Mouse (Mus musculus) stomach, embryonic 16.5 days (tissue): ENCODE measurements around the gene Tshz2. TPM values are rescaled to one million over a fixed set of nuclear protein-coding genes. Genes with fewer than 3 reads are reported as not detected.
A peak's percentile ranks its signal among the peaks of the same experiment; 100 is the strongest.

Experiments used
- ATAC-seq: fragments of 200-750 bp; cut with Nextera tagmentation; 2 replicates; pipeline ENCODE4 v1.8.0; 2017; ENCODE audit warnings: moderate number of reproducible peaks, moderate TSS enrichment; ENCODE audit not compliant: insufficient read depth, low FRiP score
- H3K27ac ChIP-seq: fragments of 300-500 bp; sonication (generic); 2 replicates; pipeline ENCODE4 v1.5.1; 2014; ENCODE audit warnings: low read length
- H3K27me3 ChIP-seq: fragments of 300-500 bp; sonication (generic); 2 replicates; pipeline ENCODE4 v1.6.1; 2014; ENCODE audit warnings: low read length, control low read depth, mixed read lengths; ENCODE audit not compliant: control insufficient read depth, insufficient read depth
- H3K36me3 ChIP-seq: fragments of 300-500 bp; sonication (generic); 2 replicates; pipeline ENCODE4 v1.6.1; 2014; ENCODE audit warnings: low read length; ENCODE audit not compliant: control insufficient read depth, insufficient read depth
- H3K4me1 ChIP-seq: fragments of 300-500 bp; sonication (generic); 2 replicates; pipeline ENCODE4 v1.6.1; 2014; ENCODE audit warnings: low read length, control low read depth, mixed read lengths; ENCODE audit not compliant: control insufficient read depth, insufficient read depth
- H3K4me2 ChIP-seq: fragments of 300-500 bp; sonication (generic); 2 replicates; pipeline ENCODE4 v1.6.1; 2014; ENCODE audit warnings: low read depth, low read length, mixed read lengths
- H3K4me3 ChIP-seq: fragments of 300-500 bp; sonication (generic); replicated peaks from 2 replicates; pipeline ENCODE4 v1.5.1; 2014; ENCODE audit warnings: mild to moderate bottlenecking, low read length
- H3K9ac ChIP-seq: fragments of 300-500 bp; sonication (generic); 2 replicates; pipeline ENCODE4 v1.6.1; 2014; ENCODE audit warnings: low read length
- H3K9me3 ChIP-seq: fragments of 300-500 bp; sonication (generic); replicated peaks from 2 replicates; pipeline ENCODE4 v1.6.1; 2016; ENCODE audit warnings: low read length, control low read depth; ENCODE audit not compliant: control insufficient read depth
- whole genome bisulfite sequencing: fragments of 180-500 bp; shearing (Covaris S2); extraction: QIAGEN DNeasy Blood & Tissue Kit; methylation state at CpG from one replicate; pipeline ENCODE4 v1.1.7; 2014; 5-methylcytosine and 5-hydroxymethylcytosine counted together
- polyA plus RNA-seq: library from polyadenylated mRNA; unstranded; fragments of >200 nt; fragmentation: Nextera tagmentation; extraction: Ambion mirVana; gene quantifications from 2 replicates; pipeline ENCODE4 v1.2.1, GENCODE M21; 2015

Gene Tshz2
- polyA plus RNA-seq, 1 experiment from 2014 or later, result 13.5 TPM

DNA sequence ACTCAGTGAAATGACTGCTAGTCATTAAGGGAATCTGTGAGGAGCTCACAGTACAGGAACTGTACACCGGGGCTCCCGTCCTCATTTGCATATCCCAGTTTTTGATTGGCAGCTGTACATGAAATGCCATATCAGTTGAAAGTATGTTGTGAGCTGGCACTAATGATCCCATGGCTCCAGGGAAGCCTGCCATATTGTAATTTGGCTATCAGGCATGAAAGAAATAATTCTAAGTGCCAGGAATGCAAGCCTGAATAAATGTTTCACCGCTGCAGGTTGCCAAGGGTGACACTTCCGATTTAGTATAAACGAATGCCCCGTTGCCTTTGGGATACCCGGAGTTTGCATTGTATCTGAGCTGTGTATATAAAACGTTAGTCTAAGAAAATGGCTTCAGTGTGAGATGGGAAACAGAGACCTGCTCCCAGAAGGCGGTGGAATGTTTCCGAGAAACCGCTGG is 366.1 kb downstream of the Tshz2 start:
- Histone ChIP-seq H3K27me3 (peaks cover 4% of the 10 kb centered on the region; the same call in 1 of the 2 replicates), H3K36me3 (no peaks in the 10 kb centered on the region), H3K4me2 (peak overlapping the region; percentile 13; the same call in 1 of the 2 replicates), H3K4me1 (peaks cover 39% of the 10 kb centered on the region), H3K4me3 (no peak overlapping the region), H3K9me3 (no peaks in the 10 kb centered on the region), H3K9ac (no peak overlapping the region), H3K27ac (peak overlapping the region; percentile 34; the same call in 1 of the 2 replicates)
- 34% methylated on average over 11 of the region's 11 CpGs for WGBS
- ATAC-seq, result no peak

DNA sequence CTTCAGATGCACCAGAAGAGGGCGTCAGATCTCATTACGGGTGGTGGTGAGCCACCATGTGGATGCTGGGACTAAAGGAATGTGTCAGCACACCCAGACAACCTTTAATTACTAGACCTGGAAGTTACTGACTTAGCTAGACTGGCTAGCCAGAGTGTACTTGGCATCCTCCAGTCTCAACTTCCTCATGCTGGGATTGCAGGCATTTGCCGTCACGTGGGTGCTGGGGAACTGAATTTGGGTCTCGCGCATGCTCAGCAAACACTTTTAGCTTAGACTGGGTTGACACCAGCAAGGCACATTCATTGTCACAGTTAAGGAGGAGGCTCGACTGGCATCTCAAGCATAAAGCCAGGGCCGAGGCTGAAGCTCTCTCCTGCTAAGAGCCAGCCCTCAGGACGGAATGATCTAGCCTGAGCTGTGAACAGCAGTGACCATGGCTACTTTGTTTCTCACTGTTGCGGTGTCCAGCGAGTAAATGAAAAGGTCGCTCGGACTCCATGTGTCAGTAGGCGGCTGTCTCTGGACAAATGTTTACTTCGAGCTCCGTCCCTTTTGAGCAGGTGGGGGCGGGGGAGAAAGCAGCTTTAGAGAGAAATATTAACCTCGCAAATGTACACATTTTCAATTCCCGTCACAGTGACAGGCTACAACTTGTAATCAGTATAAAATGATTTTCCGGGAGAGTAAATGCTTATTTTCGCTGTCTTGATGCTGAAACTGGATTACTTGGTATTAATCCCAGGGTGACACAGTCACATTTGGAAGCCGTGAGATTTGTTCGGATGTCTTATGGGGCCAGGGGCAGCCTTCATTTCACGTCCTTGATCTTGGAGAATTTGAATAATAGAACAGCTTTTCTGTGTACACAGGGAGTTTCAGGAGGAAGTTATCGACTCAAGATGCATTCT is 370.0 kb downstream of the Tshz2 start:
- no peaks in the 10 kb centered on the region for H3K36me3 ChIP-seq
- peak overlapping the region; percentile 66 for H3K27ac ChIP-seq
- no peaks in the 10 kb centered on the region for H3K9me3 ChIP-seq
- peaks cover 22% of the 10 kb centered on the region for H3K4me1 ChIP-seq
- peak overlapping the region; percentile 33 for H3K4me3 ChIP-seq
- peak overlapping the region; percentile 60 for H3K9ac ChIP-seq
- H3K4me2 ChIP-seq, result peak overlapping the region; percentile 59
- 25% methylated on average over 25 of the region's 25 CpGs for WGBS
- peak; percentile 63 for ATAC-seq
- no peaks in the 10 kb centered on the region for H3K27me3 ChIP-seq

DNA sequence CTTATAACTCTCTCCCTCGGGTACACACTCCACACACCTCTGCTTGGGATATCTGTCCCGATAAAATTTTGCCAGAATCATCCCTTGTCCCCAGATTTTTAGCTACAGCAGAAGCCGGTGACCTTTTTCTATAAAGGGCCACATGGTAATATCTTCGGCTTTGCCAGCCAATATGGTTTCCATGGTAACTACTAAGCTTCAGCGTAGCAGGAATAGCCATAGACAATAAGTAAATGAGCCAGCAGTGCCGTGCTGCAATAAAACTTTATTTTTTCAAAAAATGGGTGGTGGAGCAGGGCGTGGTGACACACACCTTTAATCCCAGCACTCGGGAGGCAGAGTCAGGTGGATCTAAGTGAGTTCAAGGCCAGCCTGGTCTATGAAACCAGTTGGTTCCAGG is 370.9 kb downstream of the Tshz2 start:
- 0 out of 2 replicates have a peak overlapping the region, but pooled peaks have one; percentile 60 for H3K9ac ChIP-seq
- no peaks in the 10 kb centered on the region for H3K27me3 ChIP-seq
- 71% methylated on average over 8 of the region's 8 CpGs for WGBS
- H3K36me3 ChIP-seq, result no peaks in the 10 kb centered on the region
- H3K4me3 ChIP-seq, result peak overlapping the region; percentile 33
- peak overlapping the region; percentile 16; the same call in 1 of the 2 replicates for H3K27ac ChIP-seq
- H3K4me2 ChIP-seq, result peak overlapping the region; percentile 59
- H3K9me3 ChIP-seq, result peaks cover 4% of the 10 kb centered on the region; the same call in 1 of the 2 replicates
- H3K4me1 ChIP-seq, result peaks cover 17% of the 10 kb centered on the region
- no peak for ATAC-seq

DNA sequence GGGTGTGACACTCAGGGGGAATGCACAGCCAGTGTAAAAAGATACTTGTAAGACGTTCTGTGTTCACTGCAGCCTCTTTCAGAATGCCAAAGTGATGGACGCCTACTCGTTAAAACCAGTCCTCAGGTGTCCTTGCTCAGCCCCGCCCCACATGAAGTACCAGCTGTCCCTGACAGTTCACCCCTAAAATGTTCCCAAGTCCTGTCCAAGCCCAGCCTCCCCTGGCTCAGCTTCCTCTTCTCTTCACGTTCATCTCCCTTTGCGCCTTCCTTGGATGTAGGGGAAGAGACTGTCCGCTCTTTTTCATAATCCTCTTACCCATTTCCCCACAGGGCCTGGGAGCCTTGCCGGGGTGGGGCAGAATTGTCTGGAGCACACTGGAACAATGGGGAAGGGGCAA is 374.0 kb downstream of the Tshz2 start:
- ATAC-seq, result no peak

DNA sequence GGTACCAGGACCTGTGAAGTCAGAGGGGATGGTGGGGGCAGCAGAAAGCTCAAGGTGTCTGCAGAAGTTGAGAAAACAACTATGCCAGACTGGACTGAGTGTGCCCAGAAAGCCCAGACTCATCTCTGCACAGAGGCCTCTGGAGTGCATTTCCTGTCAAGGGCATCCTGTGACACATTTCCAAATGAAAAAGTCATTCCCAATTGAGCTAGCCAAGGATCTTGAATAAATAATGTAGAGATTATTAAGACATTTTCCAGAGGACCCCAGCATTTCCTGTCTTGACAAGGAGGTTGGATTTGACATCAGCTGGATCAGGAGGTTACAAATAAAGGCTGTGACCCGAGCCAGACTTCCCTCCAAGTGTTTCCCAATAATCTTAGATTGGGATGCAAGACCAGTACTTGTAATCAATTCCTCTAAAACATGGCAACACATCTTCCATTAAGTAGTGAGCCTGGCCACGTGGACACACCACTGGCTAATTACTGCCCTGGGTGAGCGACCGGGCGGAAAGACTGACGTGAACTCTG is 374.7 kb downstream of the Tshz2 start:
- Histone ChIP-seq H3K4me3 (no peak overlapping the region), H3K27me3 (no peaks in the 10 kb centered on the region), H3K9ac (no peak overlapping the region), H3K4me1 (peaks cover 9% of the 10 kb centered on the region), H3K36me3 (no peaks in the 10 kb centered on the region), H3K4me2 (no peak overlapping the region), H3K9me3 (peaks cover 6% of the 10 kb centered on the region; the same call in 1 of the 2 replicates), H3K27ac (peak overlapping the region; percentile 26; the same call in 1 of the 2 replicates)
- 74% methylated on average over 6 of the region's 6 CpGs for WGBS
- no peak for ATAC-seq

More for the DNA sequence above, 374.0 kb downstream of the Tshz2 start:
- no peaks in the 10 kb centered on the region for H3K27me3 ChIP-seq
- H3K36me3 ChIP-seq, result no peaks in the 10 kb centered on the region
- peaks cover 10% of the 10 kb centered on the region for H3K4me1 ChIP-seq
- H3K4me3 ChIP-seq, result no peak overlapping the region
- peaks cover 6% of the 10 kb centered on the region; the same call in 1 of the 2 replicates for H3K9me3 ChIP-seq
- no peak overlapping the region for H3K4me2 ChIP-seq
- H3K27ac ChIP-seq, result peak overlapping the region; percentile 26; the same call in 1 of the 2 replicates
- no peak overlapping the region for H3K9ac ChIP-seq
- 67% methylated on average over 8 of the region's 8 CpGs for WGBS

DNA sequence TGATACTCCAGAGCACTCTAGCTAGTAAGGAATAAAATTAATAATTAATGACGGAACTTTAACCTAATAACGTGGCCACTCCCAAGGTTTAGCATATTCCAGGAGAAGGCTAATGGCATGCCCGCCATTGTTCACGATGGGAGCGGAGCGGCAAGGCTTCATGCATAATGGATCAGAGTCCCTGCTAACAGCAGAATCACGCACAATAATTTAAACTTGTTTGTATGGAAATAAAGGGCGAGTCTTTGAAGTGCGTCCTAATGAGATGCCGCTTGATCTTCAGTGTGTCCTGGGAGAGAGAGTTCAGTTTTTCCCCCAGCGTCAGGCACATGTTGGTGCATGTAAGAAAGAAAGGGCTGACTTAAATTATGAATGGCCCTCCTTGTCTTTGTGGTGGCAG is 376.9 kb downstream of the Tshz2 start:
- Histone ChIP-seq H3K36me3 (no peaks in the 10 kb centered on the region), H3K4me3 (no peak overlapping the region), H3K9me3 (peaks cover 6% of the 10 kb centered on the region; the same call in 1 of the 2 replicates), H3K27me3 (no peaks in the 10 kb centered on the region), H3K4me2 (no peak overlapping the region), H3K27ac (peak overlapping the region; percentile 30; the same call in 1 of the 2 replicates), H3K9ac (no peak overlapping the region), H3K4me1 (peaks cover 4% of the 10 kb centered on the region; the same call in 1 of the 2 replicates)
- no peak for ATAC-seq
- 62% methylated on average over 11 of the region's 11 CpGs for WGBS

DNA sequence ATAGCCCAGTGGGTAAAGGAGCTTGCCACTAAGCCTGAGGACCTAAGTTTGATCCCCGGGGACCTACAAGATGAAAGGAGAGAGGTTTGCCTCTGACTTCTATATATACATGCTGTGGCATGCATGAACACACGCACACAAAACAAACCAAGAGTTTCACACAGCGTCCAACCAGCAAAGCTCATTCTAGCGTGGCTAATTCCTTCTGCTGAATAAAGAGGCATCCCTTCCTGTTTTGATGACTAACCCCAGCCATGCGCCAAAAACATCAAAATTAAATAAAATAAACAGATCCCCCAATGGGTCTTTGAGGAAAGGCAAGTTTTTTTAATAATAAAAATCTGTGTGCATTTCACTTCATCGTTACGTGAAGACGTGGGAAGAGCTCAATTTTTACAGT is 379.0 kb downstream of the Tshz2 start:
- no peaks in the 10 kb centered on the region for H3K36me3 ChIP-seq
- no peak for ATAC-seq
- H3K27ac ChIP-seq, result peak overlapping the region; percentile 24; the same call in 1 of the 2 replicates
- H3K4me3 ChIP-seq, result no peak overlapping the region
- H3K9me3 ChIP-seq, result peaks cover 6% of the 10 kb centered on the region; the same call in 1 of the 2 replicates
- no peak overlapping the region for H3K9ac ChIP-seq
- H3K27me3 ChIP-seq, result no peaks in the 10 kb centered on the region
- peaks cover 4% of the 10 kb centered on the region; the same call in 1 of the 2 replicates for H3K4me1 ChIP-seq
- no peak overlapping the region for H3K4me2 ChIP-seq
- WGBS, result 62% methylated on average over 8 of the region's 8 CpGs

DNA sequence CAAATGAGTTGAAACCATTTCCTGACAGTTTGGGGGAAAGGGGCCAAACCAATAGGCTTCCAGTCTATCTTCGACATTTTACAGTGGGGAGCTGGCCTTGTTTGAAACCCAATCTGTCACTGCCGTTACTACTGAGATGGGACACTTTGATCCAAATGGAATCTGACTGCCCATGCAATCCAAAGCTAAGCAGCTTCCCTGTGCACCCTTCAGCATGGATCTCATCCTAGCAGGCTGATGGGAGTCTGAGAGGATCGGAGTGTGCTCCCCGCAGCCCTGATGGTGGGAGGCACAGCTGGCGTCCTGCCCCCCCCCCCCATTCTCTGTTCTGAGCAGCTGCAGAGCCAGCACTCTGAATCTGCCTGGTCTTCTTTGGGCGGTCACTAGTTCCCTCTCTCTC is 384.5 kb downstream of the Tshz2 start:
- no peak overlapping the region for H3K9ac ChIP-seq
- no peaks in the 10 kb centered on the region for H3K27me3 ChIP-seq
- H3K36me3 ChIP-seq, result no peaks in the 10 kb centered on the region
- no peak overlapping the region for H3K4me3 ChIP-seq
- 35% methylated on average over 6 of the region's 6 CpGs for WGBS
- 0 out of 2 replicates have a peak, but pooled peaks cover 6% of the 10 kb centered on the region for H3K4me1 ChIP-seq
- no peak for ATAC-seq
- 0 out of 2 replicates have a peak overlapping the region, but pooled peaks have one; percentile 20 for H3K27ac ChIP-seq
- H3K9me3 ChIP-seq, result no peaks in the 10 kb centered on the region
- no peak overlapping the region for H3K4me2 ChIP-seq

DNA sequence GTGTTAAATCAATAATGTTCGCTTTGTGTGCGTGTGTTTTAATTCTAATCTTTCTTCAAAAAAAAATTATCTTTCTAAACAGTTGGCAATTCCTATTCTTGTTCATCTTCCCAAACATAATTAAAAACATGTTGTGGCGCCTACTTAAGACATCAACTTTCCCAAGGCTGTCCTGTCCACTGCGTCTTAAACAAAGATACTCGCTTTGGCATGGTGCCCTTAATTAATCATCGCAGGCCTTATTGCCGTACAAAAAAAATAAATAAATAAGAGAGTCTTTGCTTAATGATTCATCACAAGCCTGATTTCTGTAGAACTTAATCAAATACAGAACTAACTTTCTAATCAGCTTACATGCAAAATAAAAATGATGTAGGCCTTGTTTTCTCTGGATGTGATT is 385.1 kb downstream of the Tshz2 start:
- 60% methylated on average over 7 of the region's 7 CpGs for WGBS

More for the DNA sequence above, 385.1 kb downstream of the Tshz2 start:
- H3K9me3 ChIP-seq, result no peaks in the 10 kb centered on the region
- H3K27ac ChIP-seq, result no peak overlapping the region
- H3K36me3 ChIP-seq, result no peaks in the 10 kb centered on the region
- no peak overlapping the region for H3K4me3 ChIP-seq
- no peak for ATAC-seq
- H3K9ac ChIP-seq, result no peak overlapping the region
- H3K27me3 ChIP-seq, result no peaks in the 10 kb centered on the region
- H3K4me1 ChIP-seq, result 0 out of 2 replicates have a peak, but pooled peaks cover 6% of the 10 kb centered on the region
- no peak overlapping the region for H3K4me2 ChIP-seq
